Mouse (Mus musculus) MEL (cell line): ENCODE measurements at regions not wholly inside any gene's neighbourhood (a gene's known extent, or its start where the extent isn't known, plus 50 kb on each side); places are given as distances from the start of the nearest gene placed in this dataset.

ENCODE experiments used
- DNase-seq: peaks from one replicate; pipeline ENCODE4 v3.0.0; 2011; ENCODE audit warnings: low read depth, low spot score
- H3K27ac ChIP-seq: 2 replicates; pipeline ENCODE4 v1.5.1; 2012; ENCODE audit warnings: low read depth, mild to moderate bottlenecking, control low read depth, low read length, moderate library complexity; ENCODE audit not compliant: control insufficient read depth
- H3K27me3 ChIP-seq, 2 experiments: fragments of 150-350 bp in 1 of 2; sonication (generic) in 1 of 2; 2 replicates each; pipeline ENCODE4 v1.6.1; 2012; ENCODE audit warnings: low read length in 2 of 2, mild to moderate bottlenecking in 2 of 2, improper control_type of control experiment in 1 of 2, moderate library complexity in 1 of 2; ENCODE audit not compliant: insufficient read depth in 2 of 2, control insufficient read depth in 1 of 2
- H3K36me3 ChIP-seq, 2 experiments: 2 replicates each; pipeline ENCODE4 v1.6.1; 2012 to 2014; ENCODE audit warnings: low read length in 2 of 2, improper control_type of control experiment in 1 of 2, inconsistent platforms in 1 of 2, mild to moderate bottlenecking in 1 of 2; ENCODE audit not compliant: insufficient read depth in 2 of 2, control insufficient read depth in 1 of 2
- H3K4me1 ChIP-seq, 2 experiments: fragments of 150-350 bp in 1 of 2; sonication (generic) in 1 of 2; 2 replicates each; pipeline ENCODE4 v1.6.1; 2012; ENCODE audit warnings: low read length in 2 of 2, improper control_type of control experiment in 1 of 2, mild to moderate bottlenecking in 1 of 2; ENCODE audit not compliant: insufficient read depth in 2 of 2, control insufficient read depth in 1 of 2
- H3K4me3 ChIP-seq, 2 experiments: fragments of 150-350 bp in 1 of 2; sonication (generic) in 1 of 2; 2 replicates each; pipeline ENCODE4 v1.5.1; 2012; ENCODE audit warnings: low read depth in 2 of 2, low read length in 2 of 2, mild to moderate bottlenecking in 2 of 2, moderate library complexity in 2 of 2, control low read depth in 1 of 2, improper control_type of control experiment in 1 of 2; ENCODE audit not compliant: control insufficient read depth in 1 of 2, insufficient read depth in 1 of 2
- H3K79me2 ChIP-seq: 2 replicates; pipeline ENCODE4 v1.6.1; 2012; ENCODE audit warnings: mild to moderate bottlenecking, low read length, moderate library complexity; ENCODE audit not compliant: control insufficient read depth, poor library complexity, insufficient read depth
- H3K9ac ChIP-seq: 2 replicates; pipeline ENCODE4 v1.6.1; 2012; ENCODE audit warnings: low read depth, mild to moderate bottlenecking, control low read depth, low read length, moderate library complexity; ENCODE audit not compliant: control insufficient read depth, poor library complexity, severe bottlenecking
- H3K9me3 ChIP-seq: fragments of 150-350 bp; sonication (generic); replicated peaks from 2 replicates; pipeline ENCODE4 v1.6.1; 2012; ENCODE audit warnings: mild to moderate bottlenecking, low read length, improper control_type of control experiment, moderate library complexity; ENCODE audit not compliant: insufficient read depth
- CHD1 ChIP-seq: IDR thresholded peaks from 2 replicates; pipeline ENCODE4 v1.6.1; 2012; ENCODE audit warnings: low read depth, mild to moderate bottlenecking, inconsistent platforms, low read length, improper control_type of control experiment
- CHD2 ChIP-seq: IDR thresholded peaks from 2 replicates; pipeline ENCODE4 v1.6.1; 2011; ENCODE audit warnings: low read length, improper control_type of control experiment
- CTCF ChIP-seq, 3 experiments: IDR thresholded peaks in 2 of 3; conservative IDR thresholded peaks in 1 of 3; 2 replicates each; pipeline ENCODE4 v1.5.1; 2011 to 2012; ENCODE audit warnings: low read length in 3 of 3, low read depth in 2 of 3, mild to moderate bottlenecking in 2 of 3, improper control_type of control experiment in 1 of 3, inconsistent platforms in 1 of 3, mixed read lengths in 1 of 3, moderate library complexity in 1 of 3; ENCODE audit not compliant: control insufficient read depth in 1 of 3, insufficient read depth in 1 of 3, poor library complexity in 1 of 3, severe bottlenecking in 1 of 3
- EP300 ChIP-seq, 2 experiments: IDR thresholded peaks; 2 replicates each; pipeline ENCODE4 v1.6.1; 2011; ENCODE audit warnings: improper control_type of control experiment in 2 of 2, low read length in 2 of 2, low read depth in 1 of 2, mild to moderate bottlenecking in 1 of 2
- HCFC1 ChIP-seq: IDR thresholded peaks from 2 replicates; pipeline ENCODE4 v1.6.1; 2012; ENCODE audit warnings: low read depth, mild to moderate bottlenecking, inconsistent platforms, low read length, improper control_type of control experiment, moderate library complexity
- KAT2A ChIP-seq: conservative IDR thresholded peaks from 2 replicates; pipeline ENCODE4 v1.6.1; 2012; ENCODE audit warnings: low read depth, low read length, improper control_type of control experiment, inconsistent platforms
- MAFK ChIP-seq: IDR thresholded peaks from 2 replicates; pipeline ENCODE4 v1.6.1; 2011; ENCODE audit warnings: low read depth, mild to moderate bottlenecking, low read length, improper control_type of control experiment, borderline replicate concordance
- MAX ChIP-seq: IDR thresholded peaks from 2 replicates; pipeline ENCODE4 v1.6.1; 2011; ENCODE audit warnings: low read length, improper control_type of control experiment
- MYC ChIP-seq: IDR thresholded peaks from 2 replicates; pipeline ENCODE4 v1.6.1; 2011; ENCODE audit warnings: low read depth, mild to moderate bottlenecking, low read length, improper control_type of control experiment, moderate library complexity
- NELFE ChIP-seq: IDR thresholded peaks from 2 replicates; pipeline ENCODE4 v1.6.1; 2011; ENCODE audit warnings: low read depth, low read length, improper control_type of control experiment
- POLR2AphosphoS5 ChIP-seq: IDR thresholded peaks from 2 replicates; pipeline ENCODE4 v1.6.1; 2012; ENCODE audit warnings: low read depth, borderline replicate concordance, mild to moderate bottlenecking, inconsistent platforms, low read length, moderate library complexity, mixed read lengths
- RAD21 ChIP-seq: IDR thresholded peaks from 2 replicates; pipeline ENCODE4 v1.6.1; 2011; ENCODE audit warnings: mild to moderate bottlenecking, low read depth, low read length, improper control_type of control experiment
- SMC3 ChIP-seq: IDR thresholded peaks from 2 replicates; pipeline ENCODE4 v1.6.1; 2011; ENCODE audit warnings: low read depth, low read length, improper control_type of control experiment
- TAL1 ChIP-seq: IDR thresholded peaks from 2 replicates; pipeline ENCODE4 v1.6.1; 2012; ENCODE audit warnings: mild to moderate bottlenecking, inconsistent platforms, low read length, moderate library complexity, mixed read lengths
- TCF12 ChIP-seq: IDR thresholded peaks from 2 replicates; pipeline ENCODE4 v1.6.1; 2014; ENCODE audit warnings: low read depth, mild to moderate bottlenecking, inconsistent platforms, low read length, improper control_type of control experiment, moderate library complexity
- USF2 ChIP-seq, 2 experiments: IDR thresholded peaks; 2 replicates each; pipeline ENCODE4 v1.6.1; 2011 to 2012; ENCODE audit warnings: improper control_type of control experiment in 2 of 2, low read length in 2 of 2, borderline replicate concordance in 1 of 2, inconsistent platforms in 1 of 2, low read depth in 1 of 2, mild to moderate bottlenecking in 1 of 2; ENCODE audit not compliant: insufficient read depth in 1 of 2
- ZNF384 ChIP-seq: IDR thresholded peaks from 2 replicates; pipeline ENCODE4 v1.6.1; 2012; ENCODE audit warnings: low read depth, mild to moderate bottlenecking, inconsistent platforms, low read length, improper control_type of control experiment

- no peak for TF ChIP-seq HCFC1
- TF ChIP-seq MYC, result no peak
Observed at GRCm38 (mm10) chr14:110100852-110101251, 654.1 kb downstream of the Slitrk6 start (continued).

- Histone ChIP-seq H3K9ac (no peak overlapping the region), H3K79me2 (no peaks in the 10 kb centered on the region)
- TF ChIP-seq TAL1 (no peak), MAFK (no peak), MAX (no peak), KAT2A (no peak), CHD1 (no peak), EP300 (IDR thresholded peaks at IDR 0.05; ENCODE audit: low read depth in 1 of 2, low read length in 2 of 2) (no peak), NELFE (no peak), MYC (no peak), CTCF (IDR thresholded peaks at IDR 0.05 in 2 of 3, conservative IDR thresholded peaks at IDR 0.05 in 1 of 3; ENCODE audit: control insufficient read depth in 1 of 3, insufficient read depth in 1 of 3, low read depth in 2 of 3, low read length in 3 of 3, poor library complexity in 1 of 3, severe bottlenecking in 1 of 3) (no peak), CHD2 (no peak), TCF12 (no peak)
- TF ChIP-seq, all 39 proteins: peak for 0
- H3K36me3 ChIP-seq, result no peaks in the 10 kb centered on the region
- no peaks in the 10 kb centered on the region for H3K27me3 ChIP-seq
- no peak for DNase-seq
- H3K4me3 ChIP-seq, result no peak overlapping the region
- no peaks in the 10 kb centered on the region for H3K9me3 ChIP-seq
- no peaks in the 10 kb centered on the region for H3K4me1 ChIP-seq
- no peak overlapping the region for H3K27ac ChIP-seq
Observed at GRCm38 (mm10) chr14:110078351-110078750, 676.6 kb downstream of the Slitrk6 start.

GRCm38 (mm10) chr14:110047748-110048147 is 707.2 kb downstream of the Slitrk6 start:
- DNase-seq, result no peak
- TF ChIP-seq TAL1 (no peak), ZNF384 (no peak), KAT2A (no peak), NELFE (no peak), POLR2AphosphoS5 (no peak), CHD1 (no peak), RAD21 (no peak), USF2 (IDR thresholded peaks at IDR 0.05; ENCODE audit: borderline replicate concordance in 1 of 2, insufficient read depth in 1 of 2, low read depth in 1 of 2, low read length in 2 of 2) (no peak), SMC3 (no peak), CTCF (IDR thresholded peaks at IDR 0.05 in 2 of 3, conservative IDR thresholded peaks at IDR 0.05 in 1 of 3; ENCODE audit: control insufficient read depth in 1 of 3, insufficient read depth in 1 of 3, low read depth in 2 of 3, low read length in 3 of 3, poor library complexity in 1 of 3, severe bottlenecking in 1 of 3) (no peak)
- TF ChIP-seq, all 39 proteins: peak for 0
- Histone ChIP-seq H3K4me1 (no peaks in the 10 kb centered on the region), H3K27ac (no peak overlapping the region), H3K27me3 (no peaks in the 10 kb centered on the region), H3K79me2 (no peaks in the 10 kb centered on the region), H3K9me3 (no peaks in the 10 kb centered on the region), H3K9ac (no peak overlapping the region), H3K36me3 (no peaks in the 10 kb centered on the region), H3K4me3 (no peak overlapping the region)
